Mouse (Mus musculus) CD4-positive, CD25-positive, alpha-beta regulatory T cell, adult 2 months (primary cell): Measurements from ENCODE around the gene 5330417C22Rik.
A peak's percentile ranks its signal among the peaks of the same experiment; 100 is the strongest.
"Not testable (repeated sequence)": the region's sequence is repeated elsewhere in the genome, so short reads cannot be mapped to it uniquely, and the experiment has no call there.

Experiments used
- DNase-seq: peaks from one replicate; pipeline ENCODE4 v3.0.0-alpha.2; 2012; ENCODE audit warnings: low read depth, low spot score

The 5330417C22Rik gene

DNA sequence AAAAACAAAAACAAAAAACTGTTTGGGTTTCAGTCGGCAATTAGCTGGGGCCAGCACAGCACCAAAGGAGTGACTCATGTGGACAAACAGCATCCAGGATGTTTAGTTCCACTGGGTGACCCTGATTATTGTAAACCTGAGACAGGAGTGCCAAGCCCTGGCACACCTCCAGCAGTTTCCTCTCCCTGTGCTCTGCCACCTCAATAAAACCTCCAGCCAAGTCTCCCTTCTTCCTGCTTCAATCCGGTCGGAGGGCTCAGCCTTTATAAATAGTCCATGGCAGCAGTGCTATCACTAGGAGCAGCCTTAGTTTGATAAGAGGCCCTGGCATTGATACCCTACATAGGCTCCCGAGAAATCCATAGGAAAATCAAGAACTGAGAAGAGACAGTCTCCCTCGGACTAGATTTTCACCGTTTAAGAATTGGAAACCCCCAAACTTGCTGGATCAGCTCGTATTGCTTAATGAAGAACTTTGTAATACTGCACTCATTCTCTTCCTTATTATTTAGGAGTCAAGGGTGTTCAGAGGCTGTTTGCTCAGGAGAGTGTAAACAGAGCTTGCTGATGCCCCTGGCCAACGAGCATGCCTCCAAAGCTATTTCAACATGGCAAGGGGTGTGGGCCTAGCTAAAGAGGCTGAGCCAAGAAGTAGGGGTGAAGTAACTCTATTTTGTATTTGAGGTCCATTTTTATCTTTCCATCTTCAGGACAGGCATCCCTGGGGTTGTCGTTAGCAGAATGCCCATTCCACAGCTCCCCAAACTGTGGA lies 3.0 kb downstream of the 5330417C22Rik start:
- no peak for DNase-seq

GRCm38 (mm10) chr3:108528489-108528888 lies 7.8 kb downstream of the 5330417C22Rik start:
- no peak for DNase-seq

- DNase-seq, result no peak
Observed at GRCm38 (mm10) chr3:108523415-108523814, 12.9 kb downstream of the 5330417C22Rik start.

DNA sequence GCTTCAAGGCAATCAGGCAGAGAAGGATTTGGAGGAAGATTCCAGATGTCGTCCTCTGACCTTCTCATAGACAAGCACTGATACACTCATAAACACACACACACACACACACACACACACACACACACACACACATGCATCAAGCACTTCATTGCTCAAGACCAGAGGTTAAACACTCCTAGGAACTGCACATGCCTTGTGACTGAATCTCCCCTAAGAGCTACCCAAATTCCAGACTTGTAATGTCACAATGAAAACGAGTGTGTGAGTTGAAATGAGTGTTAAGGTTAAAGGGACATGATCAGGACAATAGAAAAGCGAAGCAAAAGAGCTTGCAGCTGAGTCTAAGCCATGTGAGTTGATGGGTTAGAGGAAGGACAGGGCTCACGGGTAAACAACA lies 18.1 kb downstream of the 5330417C22Rik start:
- DNase-seq, result no peak

DNA sequence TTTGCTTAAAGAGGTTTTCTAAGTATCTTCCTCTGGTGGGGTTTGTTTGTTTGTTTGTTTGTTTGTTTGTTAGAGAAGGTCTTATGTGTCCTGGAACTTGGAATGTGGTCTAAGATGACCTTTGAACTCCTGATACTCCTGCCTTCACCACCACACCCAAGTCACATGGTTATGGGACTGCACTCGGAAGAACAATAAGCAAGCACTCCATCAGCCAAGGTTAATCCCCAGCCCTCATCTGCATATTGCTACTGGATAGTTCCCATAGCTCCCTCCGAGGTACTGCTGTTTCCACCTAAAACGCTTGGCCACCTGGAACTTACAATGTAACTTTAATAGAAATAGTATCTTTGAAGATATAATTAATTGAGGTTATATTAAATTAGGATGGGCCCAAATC lies 22.9 kb downstream of the 5330417C22Rik start:
- DNase-seq, result no peak

DNA sequence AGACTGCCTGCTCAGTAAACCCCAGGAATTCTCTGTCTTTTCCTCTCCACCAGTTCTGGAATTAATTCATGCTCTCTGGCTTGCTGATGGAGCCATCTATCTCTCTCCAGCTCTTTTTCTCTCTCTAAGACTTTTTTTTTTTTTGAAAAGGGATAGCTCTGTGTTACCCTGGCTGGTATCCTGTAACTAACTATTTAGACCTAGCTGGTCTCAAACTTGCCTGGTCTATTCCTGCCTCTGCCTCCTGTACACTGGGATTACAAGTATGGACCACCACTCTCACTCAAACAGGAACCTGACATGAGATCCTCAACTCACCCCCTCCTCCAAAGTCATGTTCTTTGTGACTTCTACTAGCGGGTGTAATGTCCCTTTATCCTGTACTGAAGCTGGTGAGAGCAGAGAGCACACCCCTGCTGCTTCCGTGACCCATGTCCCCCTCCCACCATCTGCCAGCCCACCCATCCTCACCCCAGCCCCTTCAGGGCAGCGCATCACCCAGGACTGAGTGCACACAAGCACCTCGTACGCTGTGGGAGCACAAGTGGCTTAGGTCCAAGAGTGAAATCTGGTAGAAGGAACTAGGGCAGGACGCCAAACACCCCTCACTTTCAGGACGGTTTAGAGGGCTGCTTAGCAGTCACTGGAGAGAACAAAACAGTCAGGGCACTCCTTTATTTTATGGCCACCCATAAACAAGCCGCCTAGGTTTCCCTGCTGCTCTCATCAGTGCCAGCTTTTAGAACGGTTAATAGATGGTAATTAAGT lies 25.4 kb downstream of the 5330417C22Rik start:
- no peak for DNase-seq

DNA sequence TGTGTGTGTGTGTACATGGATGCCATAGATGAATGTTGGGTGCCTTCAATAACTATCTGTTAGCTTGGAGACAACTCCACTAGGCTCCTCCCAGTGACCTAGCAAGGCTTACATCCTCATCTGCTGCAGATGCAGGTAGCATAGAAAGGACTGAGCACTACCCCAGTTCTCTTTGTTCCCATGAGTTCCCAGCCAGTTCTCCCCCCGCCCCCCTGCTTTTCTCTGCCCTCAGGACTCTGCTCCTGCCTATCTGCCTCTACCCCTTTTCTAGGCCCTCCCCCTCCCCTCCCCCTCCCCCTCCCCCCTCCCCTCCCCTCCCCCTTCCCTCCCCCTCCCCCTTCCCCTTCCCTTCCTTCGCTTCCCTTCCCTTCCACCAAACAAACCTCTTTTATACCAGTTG lies 26.2 kb downstream of the 5330417C22Rik start:
- no peak for DNase-seq

- no peak for DNase-seq
Observed at GRCm38 (mm10) chr3:108508745-108509474, 27.4 kb downstream of the 5330417C22Rik start.

- peak; percentile 22 for DNase-seq
Observed at GRCm38 (mm10) chr3:108503908-108504307, 32.4 kb downstream of the 5330417C22Rik start.

- not testable (repeated sequence) for DNase-seq
Observed at GRCm38 (mm10) chr3:108501411-108501810, 34.9 kb downstream of the 5330417C22Rik start.

- DNase-seq, result no peak
Observed at GRCm38 (mm10) chr3:108499826-108500225, 36.5 kb downstream of the 5330417C22Rik start.

DNA sequence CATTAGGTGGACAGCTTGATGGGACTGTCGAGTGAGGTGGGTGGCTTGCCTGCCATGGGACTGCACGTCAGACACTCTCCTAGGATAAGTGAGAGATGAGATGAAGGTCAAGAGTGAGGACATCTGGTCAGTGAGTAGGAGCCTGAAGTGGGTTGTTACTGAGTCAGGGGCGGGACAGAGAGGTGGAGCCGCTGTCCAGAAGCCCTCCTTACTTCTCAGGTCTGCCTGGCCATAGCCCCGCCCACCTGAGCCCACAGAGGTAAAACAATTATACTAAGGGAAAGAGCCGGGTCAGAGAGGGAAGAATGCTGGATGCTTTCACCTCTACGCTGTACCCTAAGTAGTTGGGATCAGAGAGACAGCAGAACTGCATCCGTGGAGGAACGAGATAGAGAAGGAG lies 38.7 kb downstream of the 5330417C22Rik start:
- DNase-seq, result no peak

DNA sequence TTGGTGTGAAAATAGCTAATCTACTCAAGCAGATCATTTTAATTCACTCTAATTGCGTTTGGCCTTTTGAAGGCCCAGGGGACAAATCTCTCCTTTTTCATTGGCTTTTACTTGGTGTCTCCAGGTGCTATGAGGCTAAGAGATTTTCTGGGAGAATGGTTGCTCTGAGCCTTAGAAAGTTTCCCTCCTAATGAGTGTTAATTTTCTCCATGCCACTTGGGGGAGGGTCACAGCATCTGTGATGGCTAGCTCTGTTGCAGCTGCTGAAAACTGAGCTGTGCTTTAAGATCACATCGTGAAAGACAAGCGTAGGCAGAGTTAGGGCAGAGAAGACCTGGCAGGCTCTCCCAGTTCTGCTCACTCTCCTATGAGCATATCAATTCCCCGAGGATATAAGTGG lies 40.9 kb downstream of the 5330417C22Rik start:
- no peak for DNase-seq

DNA sequence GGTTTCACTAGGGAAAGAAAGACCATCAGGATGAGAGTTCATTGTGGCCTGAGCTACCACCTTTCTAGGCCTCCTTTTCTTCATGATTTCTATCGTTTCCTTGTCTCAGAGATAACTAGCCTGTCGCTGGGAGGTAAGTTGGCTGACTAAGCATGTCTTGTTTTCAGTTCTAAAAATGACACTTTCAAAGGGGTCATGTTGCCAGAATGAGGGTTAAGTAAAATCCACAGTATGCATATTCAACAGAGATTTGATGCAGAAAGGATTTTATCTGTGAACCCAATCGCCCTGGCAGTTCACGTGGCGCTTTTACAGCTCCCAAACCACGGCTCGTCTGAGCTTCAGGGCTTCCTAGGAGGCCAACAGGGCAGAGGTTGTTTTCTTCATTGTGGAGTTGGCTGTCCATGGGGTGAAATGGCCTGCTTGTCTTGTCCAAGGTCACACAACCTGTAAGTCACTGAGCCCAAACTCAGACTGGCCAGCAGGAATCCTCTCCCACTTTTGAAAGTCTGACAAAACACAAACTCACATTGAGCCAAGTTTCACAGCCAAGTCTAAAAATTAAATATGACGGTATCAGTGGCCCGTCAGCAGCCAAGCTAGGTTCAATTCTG lies 41.4 kb downstream of the 5330417C22Rik start:
- no peak for DNase-seq

DNA sequence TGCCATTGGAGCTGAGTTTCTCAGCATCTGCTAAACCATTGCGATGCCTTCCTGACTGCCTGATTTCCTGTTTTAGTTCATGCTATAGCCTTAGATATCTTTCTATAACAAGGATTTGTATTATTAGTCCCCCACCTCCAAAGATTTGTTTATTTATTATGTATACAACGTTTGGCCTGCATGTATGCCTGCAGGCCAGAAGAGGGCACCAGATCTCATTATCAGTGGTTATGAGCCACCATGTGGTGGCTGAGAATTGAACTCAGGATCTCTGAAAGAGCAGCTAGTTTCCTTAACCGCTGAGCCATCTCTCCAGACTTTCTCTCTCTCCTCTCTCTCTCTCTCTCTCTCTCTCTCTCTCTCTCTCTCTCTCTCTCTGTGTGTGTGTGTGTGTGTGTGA lies 46.4 kb downstream of the 5330417C22Rik start:
- peak; percentile 56 for DNase-seq

DNA sequence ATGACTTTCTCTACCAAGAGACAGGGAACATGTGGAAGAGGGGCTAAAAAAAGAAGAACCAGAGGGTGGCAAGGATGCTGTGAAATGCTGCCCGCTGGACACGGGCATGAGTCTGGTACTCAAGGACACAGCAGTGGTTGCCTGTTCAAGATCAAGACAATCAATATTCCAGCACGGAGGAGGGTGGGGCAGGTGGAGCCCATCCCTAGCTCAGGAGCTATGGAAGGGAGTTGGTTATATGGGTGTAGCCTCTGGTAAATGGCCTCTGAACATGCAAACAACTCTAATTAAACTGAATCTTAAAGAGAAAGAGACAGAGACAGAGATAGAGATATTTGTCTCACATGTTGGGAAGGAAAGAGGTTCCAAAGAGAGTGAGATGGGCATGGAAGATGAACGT lies 51.6 kb downstream of the 5330417C22Rik start:
- DNase-seq, result no peak

DNA sequence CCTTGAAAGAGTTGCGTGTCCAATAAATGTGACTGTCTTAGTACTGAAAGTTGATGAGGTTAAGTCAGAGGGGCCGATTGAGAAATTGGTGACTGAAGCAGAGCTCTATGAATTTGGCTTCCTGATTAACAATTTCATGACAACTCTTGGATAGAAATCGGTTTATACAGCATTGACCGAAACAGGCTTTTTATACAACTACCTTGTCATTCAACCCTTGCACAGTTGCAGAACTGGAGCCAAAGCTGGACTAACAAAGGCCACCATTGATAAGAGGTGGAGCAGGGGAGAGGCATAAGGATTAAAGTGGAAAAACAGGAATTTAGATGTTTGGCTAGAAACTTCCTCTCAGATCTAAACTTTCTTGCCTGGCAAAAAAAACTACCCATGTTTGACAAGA lies 57.5 kb downstream of the 5330417C22Rik start:
- no peak for DNase-seq

DNA sequence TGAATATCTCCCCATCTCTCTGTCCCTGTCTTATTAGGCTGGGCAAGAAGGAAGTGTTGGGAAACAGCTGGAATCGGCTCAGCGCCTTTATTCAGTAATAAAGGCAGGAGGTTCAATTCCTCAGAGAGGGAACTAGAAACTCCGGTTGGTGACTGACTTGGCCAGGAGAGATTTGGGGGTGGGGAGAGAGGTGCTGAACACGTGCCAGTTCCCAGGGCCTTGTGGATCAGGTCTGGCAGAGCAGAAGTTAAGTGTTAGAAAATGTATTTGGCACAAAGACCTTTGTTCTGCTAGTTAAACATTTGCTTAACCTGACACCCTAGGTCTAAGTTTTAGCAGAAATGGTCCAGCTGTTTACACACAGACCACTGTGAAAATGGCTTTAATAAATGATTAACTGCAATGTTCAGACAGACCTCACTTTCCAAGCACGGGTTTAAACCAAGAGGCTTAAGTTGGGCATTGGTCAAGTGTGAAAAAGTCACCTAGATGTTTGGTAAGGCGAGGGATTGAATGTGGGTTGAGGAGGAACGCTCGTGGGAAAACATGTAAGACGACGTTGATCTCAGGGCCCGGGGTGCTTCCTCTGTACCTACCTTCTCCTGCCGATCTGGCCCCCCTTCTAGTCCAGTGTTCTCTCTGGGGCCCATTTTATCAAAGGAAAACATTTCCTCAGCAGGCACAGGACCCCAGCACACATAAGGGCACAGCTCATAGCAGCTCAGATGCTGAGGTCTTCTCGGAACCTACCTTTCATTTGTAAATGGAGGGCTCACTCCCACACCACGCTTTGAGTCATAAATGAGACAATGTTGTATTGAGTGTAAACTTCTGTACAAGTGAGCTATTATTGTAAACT lies 59.3 kb downstream of the 5330417C22Rik start:
- DNase-seq, result no peak

- no peak for DNase-seq
Observed at GRCm38 (mm10) chr3:108475496-108475895, 60.8 kb downstream of the 5330417C22Rik start.

DNA sequence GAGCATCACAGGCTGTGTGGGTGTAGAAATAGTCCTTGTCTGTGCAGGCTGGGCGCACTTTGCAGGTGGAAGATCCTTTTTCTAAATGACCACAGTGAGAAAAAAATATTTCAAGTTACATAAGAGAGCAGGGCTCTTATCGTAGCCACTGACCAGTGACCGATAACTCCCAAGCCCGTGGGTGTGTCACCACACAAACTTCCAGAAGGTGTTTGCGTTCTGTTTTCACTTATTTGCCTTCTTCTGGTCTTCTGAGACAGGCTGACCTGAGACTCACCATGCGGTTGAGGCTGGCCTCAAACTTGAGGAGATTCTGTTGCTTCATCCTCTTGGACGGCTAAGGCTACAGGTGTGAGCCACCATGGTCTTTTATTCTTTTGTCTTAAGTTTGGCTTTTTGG lies 61.4 kb downstream of the 5330417C22Rik start:
- DNase-seq, result no peak

- peak; percentile 18 for DNase-seq
Observed at GRCm38 (mm10) chr3:108467760-108468159, 68.6 kb downstream of the 5330417C22Rik start.
